ENCODE assay signal across 8 mouse cellular contexts in the genomic region with DNA sequence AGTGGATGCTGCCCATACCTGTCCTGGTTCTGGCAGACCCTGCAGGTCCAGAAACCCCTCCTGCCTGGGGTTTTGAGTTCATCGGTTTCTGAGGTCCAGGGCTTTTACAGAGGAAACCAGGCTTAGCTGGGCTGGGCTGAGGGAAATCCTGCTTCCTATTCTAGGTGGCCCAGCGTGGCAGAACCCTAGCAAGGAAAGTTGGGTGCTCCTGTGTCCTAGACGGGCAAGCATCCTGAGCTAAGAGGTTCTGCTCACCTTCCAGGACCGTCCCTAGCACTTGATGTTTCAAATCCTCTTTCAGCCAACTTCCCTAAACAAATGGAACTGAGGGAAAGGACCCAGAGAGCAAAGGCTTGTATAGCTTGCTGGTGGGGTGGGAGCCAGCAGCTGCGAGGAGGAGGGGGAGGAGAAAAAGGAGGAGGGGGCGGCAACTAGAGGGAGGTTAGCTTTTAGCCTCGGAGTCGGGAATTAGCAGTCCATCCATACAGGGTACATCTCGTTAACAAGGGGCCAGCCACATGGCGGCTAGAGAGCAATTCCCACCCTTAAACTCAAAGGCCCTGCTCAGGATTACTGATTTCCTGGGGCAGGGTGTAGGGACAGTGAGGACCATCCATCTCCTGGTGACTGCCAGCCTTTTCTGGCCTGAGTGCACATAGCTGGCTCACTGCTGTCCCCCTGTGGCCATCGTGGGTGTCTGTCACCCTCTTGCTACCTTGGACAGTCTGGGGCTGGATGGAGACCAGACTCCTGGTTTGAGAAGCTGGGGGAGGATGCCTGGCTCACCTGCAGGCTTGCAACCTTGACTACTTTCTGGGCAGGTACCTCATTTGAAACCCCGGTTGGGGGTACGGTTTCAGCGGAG. TPM values are rescaled to one million over a fixed set of nuclear protein-coding genes. Genes with fewer than 3 reads are reported as not detected.
DNase-seq lines count a peak whose midpoint lies in the region; ATAC-seq lines count a peak whose summit lies in the region.

No protein-coding gene starts in this region.

- H3K27me3 ChIP-seq in midbrain, embryonic 11.5 days (ENCODE audit: control insufficient read depth, insufficient read depth, low read length) = peaks cover 15% of the 10 kb centered on the region; the same call in 1 of the 2 replicates

- peak; percentile 79 for DNase-seq in adipocyte (ENCODE audit: low spot score)
- peak; percentile 75 for DNase-seq in gastrocnemius, postnatal 10 days
- DNase-seq in induced T-regulatory cell, adult 2 months (ENCODE audit: low read depth) = peak; percentile 85
- peak; percentile 92 for DNase-seq in left cerebral cortex, postnatal 4 days
- peak; percentile 96 for DNase-seq in midbrain, embryonic 11.5 days (ENCODE audit: low spot score, missing footprints)
- peak; percentile 77 for DNase-seq in right cerebral cortex, postnatal 4 days

- H3K9me3 ChIP-seq in midbrain, embryonic 11.5 days (ENCODE audit: control insufficient read depth, low read length) = no peaks in the 10 kb centered on the region

- ATAC-seq in common myeloid progenitor, adult 5-6 weeks (replicated peaks; ENCODE audit: low read depth, poor library complexity, severe bottlenecking) = peak; percentile 42
- peak; percentile 51; the same call in 1 of the 2 replicates for ATAC-seq in midbrain, embryonic 11.5 days (ENCODE audit: low FRiP score)
- no peak for ATAC-seq in inflammation-experienced regulatory T-cells, adult 6 months

- peak overlapping the region; percentile 62 for H3K27ac ChIP-seq in midbrain, embryonic 11.5 days (ENCODE audit: low read depth, low read length)

- no peaks in the 10 kb centered on the region for H3K36me3 ChIP-seq in midbrain, embryonic 11.5 days (ENCODE audit: control insufficient read depth, insufficient read depth, low read length)

- intact Hi-C loops in left cerebral cortex, postnatal 4 days (cut with DNase I) = loop anchor here (5.0 to 10.0 kb wide), 2 partner anchors 232 to 250 kb away; no protein-coding TSS in a partner anchor

- peaks cover 79% of the 10 kb centered on the region for H3K4me1 ChIP-seq in midbrain, embryonic 11.5 days (ENCODE audit: control insufficient read depth, insufficient read depth, low read length)

- peak overlapping the region; percentile 46 for H3K9ac ChIP-seq in midbrain, embryonic 11.5 days (ENCODE audit: low read length)

- peak overlapping the region; percentile 92 for H3K4me2 ChIP-seq in midbrain, embryonic 11.5 days

- no peak overlapping the region for H3K4me3 ChIP-seq in midbrain, embryonic 11.5 days (ENCODE audit: low read depth, low read length)

- 4% methylated on average over 14 of the region's 14 CpGs for WGBS in midbrain, embryonic 11.5 days

RNA-seq across cellular contexts. Expression of gene Gins2, which starts 54.4 kb away (rescaled TPM):
- total RNA-seq in common myeloid progenitor, adult 5-6 weeks (2017) = 22.9 and 48.0 TPM in 2 replicates
- 1 to 10 TPM; 8.6 to 9.1 TPM for total RNA-seq in gastrocnemius, postnatal 10 days (2021)
- total RNA-seq in left cerebral cortex, postnatal 4 days (2021) = 1 to 10 TPM; 4.8 to 5.7 TPM
- polyA plus RNA-seq in midbrain, embryonic 11.5 days (2014; fragmentation: Nextera tagmentation; extraction: Ambion mirVana) = 113 and 120 TPM in 2 replicates
- polyA plus RNA-seq in inflammation-experienced regulatory T-cells, adult 6 months (2017; shearing (Covaris generic)) = 10 to 100 TPM in 2 of 3 experiments, 1 to 10 TPM in 1; 9.6 to 54.3 (median 13.6) TPM
